Comparison of ENCODE assay signal across 27 mouse cellular contexts in genomic region chr4:68806502-68806901, GRCm38 (mm10).
DNase-seq lines count a peak whose midpoint lies in the region; ATAC-seq and TF ChIP-seq lines count a peak whose summit lies in the region.
"Had no signal": no experiment of that assay in that cellular context is flagged by ENCODE, and none has a peak within 500 bp of the region (broad histone marks: within the 10 kb centered on the region; RNA-seq: fewer than 3 reads in every experiment).

No protein-coding gene starts in this region.

- no peak overlapping the region for H3K4me3 ChIP-seq in hindbrain, embryonic 16.5 days (ENCODE audit: low read length)
- H3K4me3 ChIP-seq in hindbrain, embryonic 11.5 days (ENCODE audit: low read depth, low read length): no peak overlapping the region
- H3K4me3 ChIP-seq in kidney, postnatal 0 days (replicated peaks; ENCODE audit: low read depth, low read length): no peak overlapping the region
- H3K4me3 ChIP-seq: heart, embryonic 10.5 days; limb, embryonic 12.5 days; liver, embryonic 15.5 days; midbrain, embryonic 15.5 days; neural tube, embryonic 12.5 days had no signal

- H3K9ac ChIP-seq in hindbrain, embryonic 16.5 days (ENCODE audit: low read depth, low read length): no peak overlapping the region
- H3K9ac ChIP-seq in hindbrain, embryonic 11.5 days (ENCODE audit: low read depth, low read length): no peak overlapping the region
- no peak overlapping the region for H3K9ac ChIP-seq in kidney, postnatal 0 days (ENCODE audit: low read depth, low read length)
- H3K9ac ChIP-seq: limb, embryonic 12.5 days; liver, embryonic 15.5 days; lung, embryonic 14.5 days; midbrain, embryonic 15.5 days; neural tube, embryonic 12.5 days had no signal

- H3K9me3 ChIP-seq in hindbrain, embryonic 16.5 days (ENCODE audit: control insufficient read depth, low read length): no peaks in the 10 kb centered on the region
- H3K9me3 ChIP-seq in hindbrain, embryonic 11.5 days (ENCODE audit: control insufficient read depth, low read length): no peaks in the 10 kb centered on the region
- H3K9me3 ChIP-seq in kidney, postnatal 0 days (replicated peaks; ENCODE audit: low read length): no peaks in the 10 kb centered on the region
- H3K9me3 ChIP-seq: G1E; heart, embryonic 10.5 days; limb, embryonic 12.5 days; liver, embryonic 15.5 days; midbrain, embryonic 15.5 days; neural tube, embryonic 12.5 days had no signal

- H3K4me2 ChIP-seq in hindbrain, embryonic 16.5 days (ENCODE audit: low read length): no peak overlapping the region
- H3K4me2 ChIP-seq in hindbrain, embryonic 11.5 days (replicated peaks; ENCODE audit: low read depth, low read length): no peak overlapping the region
- H3K4me2 ChIP-seq in kidney, postnatal 0 days (ENCODE audit: low read length): no peak overlapping the region
- H3K4me2 ChIP-seq: limb, embryonic 12.5 days; liver, embryonic 15.5 days; lung, embryonic 14.5 days; midbrain, embryonic 15.5 days; neural tube, embryonic 12.5 days had no signal

- CTCF ChIA-PET in Patski (lab: Charles Lee): interaction anchor here (1.5 kb wide), 1 partner anchor 9 kb away, joined by 7 read pairs; no protein-coding TSS in a partner anchor

- 57% methylated on average over 3 of the region's 3 CpGs for WGBS in hindbrain, embryonic 16.5 days
- 84% methylated on average over 3 of the region's 3 CpGs for WGBS in hindbrain, embryonic 11.5 days
- 43% methylated on average over 3 of the region's 3 CpGs for WGBS in kidney, postnatal 0 days

- no peak for TF ChIP-seq CTCF in kidney, postnatal 0 days (IDR thresholded peaks at IDR 0.05; ENCODE audit: low read depth)
- no peak for TF ChIP-seq CTCF in Patski (IDR thresholded peaks at IDR 0.05)

- no peak for DNase-seq in hindbrain, embryonic 11.5 days (ENCODE audit: low spot score)
- peak; percentile 16 for DNase-seq in kidney, postnatal 0 days (ENCODE audit: low spot score)
- no peak for DNase-seq in kidney, postnatal 25 days
- peak; percentile 39 for DNase-seq in Patski (ENCODE audit: low read depth, low spot score)
- peak; percentile 62 for DNase-seq in retina, embryonic 14.5 days (ENCODE audit: low spot score)
- DNase-seq in left cerebral cortex, postnatal 4 days: no peak
- DNase-seq: adrenal gland, postnatal 36 days; cerebellum, adult 11-12 months; cerebellum, postnatal 14 days; gastrocnemius, postnatal 25 days; heart, adult 11 months; heart, postnatal 36 days; kidney, adult 9 months; lung, embryonic 14.5 days; lung, postnatal 14 days; right cerebral cortex, postnatal 14 days; thymus, postnatal 4 days had no signal

- intact Hi-C loops in left cerebral cortex, postnatal 4 days (cut with DNase I): no loop called here

- H3K27ac ChIP-seq in hindbrain, embryonic 16.5 days (ENCODE audit: low read depth, low read length): no peak overlapping the region
- H3K27ac ChIP-seq in hindbrain, embryonic 11.5 days (ENCODE audit: low read depth, low read length): no peak overlapping the region
- no peak overlapping the region for H3K27ac ChIP-seq in kidney, postnatal 0 days
- H3K27ac ChIP-seq: heart, embryonic 10.5 days; limb, embryonic 12.5 days; liver, embryonic 15.5 days; midbrain, embryonic 15.5 days; neural tube, embryonic 12.5 days had no signal

- peak; percentile 24; the same call in 1 of the 2 replicates for ATAC-seq in hindbrain, embryonic 16.5 days
- ATAC-seq in hindbrain, embryonic 11.5 days (ENCODE audit: low FRiP score): no peak
- ATAC-seq in kidney, postnatal 0 days (replicated peaks; ENCODE audit: low FRiP score, low read depth): no peak
- peak; percentile 97 for ATAC-seq in Patski
- ATAC-seq: forebrain, embryonic 14.5 days; intestine, embryonic 16.5 days; midbrain, embryonic 15.5 days had no signal

- in situ Hi-C loops in Patski (cut with MboI; ENCODE audit: low pct_unique_long_range_greater_than_20kb): no loop called here

- no peaks in the 10 kb centered on the region for H3K27me3 ChIP-seq in hindbrain, embryonic 16.5 days (replicated peaks; ENCODE audit: control insufficient read depth, insufficient read depth, low read length)
- no peaks in the 10 kb centered on the region for H3K27me3 ChIP-seq in hindbrain, embryonic 11.5 days (ENCODE audit: control insufficient read depth, insufficient read depth, low read length)
- H3K27me3 ChIP-seq in kidney, postnatal 0 days (ENCODE audit: insufficient read depth, low read length): no peaks in the 10 kb centered on the region
- H3K27me3 ChIP-seq in Patski: no peaks in the 10 kb centered on the region
- H3K27me3 ChIP-seq: CH12.LX; limb, embryonic 12.5 days; liver, embryonic 15.5 days; midbrain, embryonic 15.5 days; neural tube, embryonic 12.5 days had no signal

- POLR2A ChIA-PET in Patski (lab: Charles Lee): no interaction called here

- H3K4me1 ChIP-seq in hindbrain, embryonic 16.5 days (ENCODE audit: control insufficient read depth, insufficient read depth, low read depth, low read length): no peaks in the 10 kb centered on the region
- H3K4me1 ChIP-seq in hindbrain, embryonic 11.5 days (replicated peaks; ENCODE audit: control insufficient read depth, insufficient read depth, low read length): no peaks in the 10 kb centered on the region
- no peaks in the 10 kb centered on the region for H3K4me1 ChIP-seq in kidney, postnatal 0 days (replicated peaks; ENCODE audit: insufficient read depth, low read length)
- H3K4me1 ChIP-seq: heart, embryonic 10.5 days; limb, embryonic 12.5 days; liver, embryonic 15.5 days; neural tube, embryonic 12.5 days had no signal

- H3K36me3 ChIP-seq in hindbrain, embryonic 16.5 days (ENCODE audit: control insufficient read depth, insufficient read depth, low read length): no peaks in the 10 kb centered on the region
- no peaks in the 10 kb centered on the region for H3K36me3 ChIP-seq in hindbrain, embryonic 11.5 days (ENCODE audit: control insufficient read depth, insufficient read depth, low read length)
- H3K36me3 ChIP-seq in kidney, postnatal 0 days (ENCODE audit: insufficient read depth, low read length): no peaks in the 10 kb centered on the region
- H3K36me3 ChIP-seq: G1E; heart, embryonic 10.5 days; limb, embryonic 12.5 days; liver, embryonic 15.5 days; midbrain, embryonic 15.5 days; neural tube, embryonic 12.5 days had no signal

Comparison
In these comparisons a context has a peak if more than half of its experiments do, and no peak if none do; other contexts are left out.
1. ATAC-seq: peak in hindbrain, embryonic 16.5 days (single experiment) and Patski (single experiment); none in hindbrain, embryonic 11.5 days (single experiment) and kidney, postnatal 0 days (single experiment).
2. DNase-seq: peak in kidney, postnatal 0 days (single experiment), Patski (single experiment) and retina, embryonic 14.5 days (single experiment); none in hindbrain, embryonic 11.5 days (single experiment), kidney, postnatal 25 days (0 of 2) and left cerebral cortex, postnatal 4 days (single experiment).